Mouse (Mus musculus): ENCODE measurements at regions not wholly inside any gene's neighbourhood (a gene's known extent, or its start where the extent isn't known, plus 50 kb on each side); places are given as distances from the start of the nearest gene placed in this dataset.
A peak's percentile ranks its signal among the peaks of the same experiment; 100 is the strongest.

DNA sequence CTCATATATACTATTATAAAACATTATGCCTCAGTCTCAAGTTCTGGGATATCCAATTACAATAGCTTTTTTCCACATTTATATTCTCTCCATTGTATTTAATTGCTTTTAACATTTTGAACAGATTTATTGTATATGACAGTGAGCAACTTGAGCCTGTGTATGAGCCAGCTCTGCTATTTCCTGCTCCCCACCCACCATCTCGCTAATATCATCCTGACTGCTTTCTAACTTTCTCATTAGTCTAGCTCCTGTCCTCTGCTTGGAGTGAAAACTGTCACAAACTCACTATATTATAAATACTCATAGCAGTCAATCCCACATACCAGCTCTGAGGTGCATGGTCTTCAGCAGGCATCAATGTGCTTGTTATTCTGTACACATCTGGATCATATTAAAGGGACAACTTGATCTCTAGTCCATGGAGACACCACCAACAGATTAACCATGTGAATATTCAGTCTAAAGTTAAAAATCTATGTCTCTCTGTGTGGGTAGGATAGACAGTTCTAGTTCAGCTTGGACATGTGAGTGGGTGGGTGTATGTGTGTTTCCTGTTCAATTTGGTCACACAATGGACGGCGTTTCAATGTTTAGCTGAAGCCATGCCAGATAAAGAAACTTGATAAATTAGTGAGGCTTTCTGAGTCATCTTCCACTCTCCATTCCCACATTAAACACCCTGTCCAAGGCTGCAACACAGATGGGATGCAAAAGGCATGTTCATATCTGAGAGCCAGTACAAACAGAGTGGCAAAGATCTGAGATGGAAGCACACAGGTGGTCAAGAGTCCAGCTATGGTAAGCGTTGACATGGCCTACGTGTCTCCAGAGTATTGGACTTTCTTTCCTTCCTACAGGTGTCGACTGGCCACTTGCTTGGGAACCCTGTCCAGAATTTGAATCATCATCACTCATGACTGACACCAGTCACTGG lies 616.1 kb upstream of the Clint1 start:
- H3K9me3 ChIP-seq (replicated peaks) = no peaks in the 10 kb centered on the region
- WGBS = 82% methylated on average over 6 of the region's 6 CpGs
- H3K27me3 ChIP-seq (ENCODE audit: low read depth, poor library complexity, severe bottlenecking) = no peaks in the 10 kb centered on the region
- H3K36me3 ChIP-seq = no peaks in the 10 kb centered on the region
- peaks cover 39% of the 10 kb centered on the region for H3K4me1 ChIP-seq
- H3K4me3 ChIP-seq = no peak overlapping the region
- H3K27ac ChIP-seq = no peak overlapping the region
- no peak for DNase-seq (ENCODE audit: low spot score)

- no peak for DNase-seq (ENCODE audit: low spot score)
- 85% methylated on average over 4 of the region's 4 CpGs for WGBS
- Histone ChIP-seq H3K36me3 (no peaks in the 10 kb centered on the region), H3K4me3 (no peak overlapping the region), H3K27me3 (ENCODE audit: low read depth, poor library complexity, severe bottlenecking) (no peaks in the 10 kb centered on the region), H3K9me3 (replicated peaks) (no peaks in the 10 kb centered on the region), H3K4me1 (peaks cover 48% of the 10 kb centered on the region), H3K27ac (no peak overlapping the region)
Measured at GRCm38 (mm10) chr11:45237056-45237455, 614.8 kb upstream of the Clint1 start.

DNA sequence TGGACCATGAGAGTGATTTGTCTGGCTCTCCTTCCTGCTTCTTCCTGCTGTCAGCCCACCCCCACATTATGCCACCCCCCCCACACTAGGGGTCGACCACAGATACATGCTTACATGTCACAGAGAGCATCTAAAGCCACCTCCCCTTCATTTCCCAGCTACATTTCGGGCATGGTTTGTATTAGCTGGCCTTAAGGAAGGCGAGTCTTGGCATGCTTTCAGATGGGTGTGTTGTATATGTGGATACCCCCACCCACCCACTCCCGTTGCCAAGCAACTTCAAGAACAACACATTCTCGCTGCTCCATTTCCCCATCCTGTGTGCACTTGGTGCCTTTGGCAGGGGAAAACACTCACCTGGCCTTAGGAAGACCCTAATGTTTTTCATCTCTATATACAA lies 612.8 kb upstream of the Clint1 start:
- WGBS = 67% methylated on average over 5 of the region's 5 CpGs
- H3K9me3 ChIP-seq (replicated peaks) = no peaks in the 10 kb centered on the region
- H3K4me1 ChIP-seq = peaks cover 48% of the 10 kb centered on the region
- H3K27me3 ChIP-seq (ENCODE audit: low read depth, poor library complexity, severe bottlenecking) = no peaks in the 10 kb centered on the region
- peak overlapping the region; percentile 76 for H3K27ac ChIP-seq
- H3K4me3 ChIP-seq = no peak overlapping the region
- no peak for DNase-seq (ENCODE audit: low spot score)
- H3K36me3 ChIP-seq = no peaks in the 10 kb centered on the region

DNA sequence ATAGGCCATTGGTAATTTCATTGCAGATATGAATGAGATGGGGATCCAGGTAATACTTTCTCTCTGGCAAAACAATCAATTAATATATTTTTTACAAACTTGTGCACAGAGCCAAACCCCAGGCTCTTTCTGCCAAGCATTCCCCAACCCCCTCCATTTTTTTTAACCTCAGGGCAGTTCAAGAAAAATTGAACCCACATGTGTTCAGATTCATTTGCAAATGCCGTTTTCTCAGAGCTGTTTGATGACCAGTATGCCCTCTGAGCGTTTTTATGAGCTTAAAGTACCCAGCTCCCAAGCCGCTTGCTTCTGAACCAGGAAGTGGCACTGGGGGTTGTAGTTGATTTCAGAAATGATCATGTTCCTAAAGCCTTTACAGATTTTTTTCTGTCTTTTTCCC lies 611.4 kb upstream of the Clint1 start:
- DNase-seq (ENCODE audit: low spot score) = no peak
- H3K27ac ChIP-seq = peak overlapping the region; percentile 76

GRCm38 (mm10) chr11:45241671-45242070 lies 610.2 kb upstream of the Clint1 start:
- peak overlapping the region; percentile 16; the same call in 1 of the 2 replicates for H3K27ac ChIP-seq
- H3K4me3 ChIP-seq = no peak overlapping the region
- no peaks in the 10 kb centered on the region for H3K27me3 ChIP-seq (ENCODE audit: low read depth, poor library complexity, severe bottlenecking)
- H3K9me3 ChIP-seq (replicated peaks) = no peaks in the 10 kb centered on the region
- peaks cover 37% of the 10 kb centered on the region for H3K4me1 ChIP-seq
- WGBS = 76% methylated on average over 10 of the region's 10 CpGs
- DNase-seq (ENCODE audit: low spot score) = no peak
- H3K36me3 ChIP-seq = no peaks in the 10 kb centered on the region

More for the DNA sequence above, 611.4 kb upstream of the Clint1 start:
- 22% methylated on average over 3 of the region's 3 CpGs for WGBS
- Histone ChIP-seq H3K4me3 (no peak overlapping the region), H3K27me3 (ENCODE audit: low read depth, poor library complexity, severe bottlenecking) (no peaks in the 10 kb centered on the region), H3K4me1 (peaks cover 46% of the 10 kb centered on the region), H3K9me3 (replicated peaks) (no peaks in the 10 kb centered on the region), H3K36me3 (no peaks in the 10 kb centered on the region)

DNA sequence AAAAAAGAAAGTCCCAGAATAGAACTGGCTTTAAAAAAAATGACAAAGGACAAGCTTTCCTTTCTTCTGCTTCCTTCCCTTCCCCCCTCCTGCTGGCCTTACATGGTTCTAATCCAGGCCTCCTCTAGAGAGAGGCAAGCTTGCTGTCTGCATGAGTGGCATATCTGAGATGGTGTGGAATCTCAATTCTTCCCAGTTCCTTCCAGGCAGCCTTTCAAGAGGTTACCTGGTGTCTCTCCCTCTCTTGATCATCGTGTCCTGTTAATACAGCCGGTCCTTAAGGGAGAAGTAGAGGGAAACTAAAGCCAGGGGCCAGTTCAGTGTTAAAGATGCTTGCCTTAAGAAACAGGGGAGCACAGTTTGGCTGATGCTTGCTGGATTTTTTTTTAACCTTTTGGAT lies 607.1 kb upstream of the Clint1 start:
- Histone ChIP-seq H3K27ac (no peak overlapping the region), H3K36me3 (no peaks in the 10 kb centered on the region), H3K4me3 (no peak overlapping the region), H3K9me3 (replicated peaks) (no peaks in the 10 kb centered on the region), H3K27me3 (ENCODE audit: low read depth, poor library complexity, severe bottlenecking) (no peaks in the 10 kb centered on the region), H3K4me1 (peaks cover 25% of the 10 kb centered on the region)
- DNase-seq (ENCODE audit: low spot score) = no peak
- WGBS = 81% methylated on average over 2 of the region's 2 CpGs

DNA sequence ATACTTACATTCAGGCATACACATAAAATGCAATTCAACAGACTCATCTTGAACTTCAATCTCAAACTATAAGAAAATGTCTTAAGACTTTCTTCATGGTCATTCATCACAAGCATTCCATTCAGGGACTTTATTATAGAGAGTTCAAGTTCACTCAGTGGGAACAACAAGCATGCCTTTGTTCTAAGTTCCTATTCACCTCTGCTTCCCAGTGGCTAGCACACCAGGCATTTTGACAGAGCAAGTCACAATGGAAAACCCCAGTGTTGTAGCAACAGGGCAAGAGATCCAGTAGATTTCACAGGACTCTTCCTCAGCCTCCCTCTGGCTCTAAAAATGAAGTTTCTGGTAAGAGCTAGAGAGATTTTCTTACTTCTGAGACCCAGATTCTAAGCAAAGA lies 595.8 kb upstream of the Clint1 start:
- Histone ChIP-seq H3K9me3 (replicated peaks) (no peaks in the 10 kb centered on the region; the same call in 1 of the 2 replicates), H3K27ac (peak overlapping the region; percentile 54; the same call in 1 of the 2 replicates), H3K4me1 (peaks cover 10% of the 10 kb centered on the region), H3K4me3 (no peak overlapping the region), H3K36me3 (no peaks in the 10 kb centered on the region), H3K27me3 (ENCODE audit: low read depth, poor library complexity, severe bottlenecking) (no peaks in the 10 kb centered on the region)
- no peak for DNase-seq (ENCODE audit: low spot score)

DNA sequence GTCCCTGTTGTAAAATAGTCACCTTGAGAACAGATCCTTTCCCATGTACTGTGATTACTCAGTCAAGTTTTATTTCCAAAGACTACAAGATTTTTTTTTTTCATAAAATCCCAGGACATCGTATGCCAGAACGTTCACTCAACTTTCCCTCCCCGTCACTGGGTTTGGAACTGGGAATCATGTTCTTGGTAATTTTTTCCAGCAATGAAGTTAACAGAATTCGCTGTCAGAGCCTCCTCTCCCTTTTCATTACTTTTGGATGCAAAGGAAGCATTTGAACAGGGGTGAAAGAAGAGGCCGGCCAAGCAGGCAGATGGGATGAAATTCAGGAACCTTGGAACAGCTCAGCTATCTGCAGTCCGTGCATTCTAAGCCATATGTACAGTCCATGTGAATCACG lies 589.7 kb upstream of the Clint1 start:
- 91% methylated on average over 7 of the region's 7 CpGs for WGBS
- H3K27me3 ChIP-seq (ENCODE audit: low read depth, poor library complexity, severe bottlenecking) = no peaks in the 10 kb centered on the region
- no peaks in the 10 kb centered on the region for H3K36me3 ChIP-seq
- H3K27ac ChIP-seq = no peak overlapping the region
- H3K4me1 ChIP-seq = peaks cover 9% of the 10 kb centered on the region; the same call in 1 of the 2 replicates
- DNase-seq (ENCODE audit: low spot score) = no peak
- no peak overlapping the region for H3K4me3 ChIP-seq
- no peaks in the 10 kb centered on the region for H3K9me3 ChIP-seq (replicated peaks)

DNA sequence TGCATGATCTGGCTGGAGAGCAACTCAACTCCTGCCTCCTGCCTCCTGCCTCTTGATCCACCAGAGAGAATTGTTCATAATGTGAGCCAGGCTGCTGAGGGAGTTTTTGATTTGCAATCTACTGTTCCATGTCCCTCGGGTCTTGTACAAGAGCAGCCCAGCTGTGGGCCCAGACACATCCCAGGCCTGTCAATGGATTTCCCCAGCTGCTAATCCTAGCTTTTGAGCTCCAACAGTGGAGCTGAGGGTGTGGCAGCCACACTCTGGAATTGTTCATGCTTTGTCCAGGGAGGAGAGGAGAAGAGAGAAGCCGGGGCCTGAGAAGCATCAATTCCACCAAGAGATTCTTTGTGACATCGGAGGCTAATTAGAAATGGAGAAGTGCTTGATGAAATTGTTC lies 587.9 kb upstream of the Clint1 start:
- Histone ChIP-seq H3K4me1 (peaks cover 9% of the 10 kb centered on the region; the same call in 1 of the 2 replicates), H3K36me3 (no peaks in the 10 kb centered on the region), H3K4me3 (no peak overlapping the region), H3K27ac (peak overlapping the region; percentile 37), H3K27me3 (ENCODE audit: low read depth, poor library complexity, severe bottlenecking) (no peaks in the 10 kb centered on the region), H3K9me3 (replicated peaks) (no peaks in the 10 kb centered on the region)
- 86% methylated on average over 3 of the region's 3 CpGs for WGBS
- no peak for DNase-seq (ENCODE audit: low spot score)

DNA sequence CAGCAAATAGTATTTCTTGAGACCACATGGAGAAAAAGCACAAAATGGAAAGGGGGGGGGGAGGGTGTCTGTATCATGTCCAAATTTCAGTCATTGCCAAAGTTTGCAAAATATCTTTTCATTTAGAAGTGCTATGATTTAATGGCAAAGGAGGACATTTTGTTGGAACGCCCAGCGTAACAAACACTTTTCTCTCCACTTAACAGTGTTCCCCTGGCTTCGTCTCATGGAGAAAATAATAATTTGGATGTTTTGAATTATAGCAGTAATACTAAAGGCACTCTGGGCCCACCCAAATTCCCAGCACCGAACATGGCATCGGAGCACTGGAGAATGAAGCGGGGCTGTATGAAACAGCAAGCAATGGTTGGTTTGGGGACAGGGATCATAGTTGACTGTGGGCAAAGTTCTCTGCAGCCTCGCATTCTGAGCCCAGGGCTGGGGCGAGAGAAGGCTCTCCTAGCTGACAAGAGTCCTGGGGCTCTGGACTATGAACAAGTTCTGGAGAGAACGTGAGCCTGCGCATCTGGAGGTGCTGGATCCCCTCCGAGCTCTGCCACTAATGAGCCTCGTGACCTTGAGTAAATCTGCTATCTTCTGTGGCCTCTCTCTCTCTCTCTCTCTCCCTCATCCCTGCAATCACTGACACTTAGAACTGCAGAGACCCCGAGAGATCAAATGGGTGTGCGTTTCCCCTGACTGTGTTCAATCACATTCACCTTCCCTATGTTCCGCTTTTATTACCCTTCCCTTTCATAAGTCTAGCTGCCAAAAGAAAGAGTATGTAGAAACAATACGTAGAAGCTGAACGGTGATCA lies 586.5 kb upstream of the Clint1 start:
- DNase-seq (ENCODE audit: low spot score) = no peak
- Histone ChIP-seq H3K27ac (no peak overlapping the region), H3K36me3 (no peaks in the 10 kb centered on the region), H3K4me1 (peaks cover 9% of the 10 kb centered on the region; the same call in 1 of the 2 replicates), H3K27me3 (ENCODE audit: low read depth, poor library complexity, severe bottlenecking) (no peaks in the 10 kb centered on the region), H3K4me3 (no peak overlapping the region), H3K9me3 (replicated peaks) (no peaks in the 10 kb centered on the region)
- 77% methylated on average over 17 of the region's 17 CpGs for WGBS

DNA sequence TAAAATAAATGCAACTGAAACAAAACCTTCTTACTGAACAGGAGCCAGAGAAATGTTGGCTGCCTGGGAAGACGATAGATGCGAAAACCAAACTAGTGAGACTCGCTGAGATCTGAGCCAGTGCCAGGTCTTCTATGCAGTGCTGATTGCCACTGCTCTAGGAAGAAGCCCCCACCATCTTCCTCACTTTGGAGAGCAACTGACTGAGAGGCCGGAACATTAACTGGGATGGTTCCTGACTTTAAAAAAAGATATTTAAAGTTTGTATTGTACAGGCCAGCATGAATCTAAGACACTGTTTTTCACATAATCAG lies 585.9 kb upstream of the Clint1 start:
- WGBS = 83% methylated on average over 4 of the region's 4 CpGs
- peaks cover 9% of the 10 kb centered on the region; the same call in 1 of the 2 replicates for H3K4me1 ChIP-seq
- H3K27me3 ChIP-seq (ENCODE audit: low read depth, poor library complexity, severe bottlenecking) = no peaks in the 10 kb centered on the region
- no peaks in the 10 kb centered on the region for H3K36me3 ChIP-seq
- H3K9me3 ChIP-seq (replicated peaks) = no peaks in the 10 kb centered on the region
- no peak overlapping the region for H3K27ac ChIP-seq
- no peak for DNase-seq (ENCODE audit: low spot score)
- no peak overlapping the region for H3K4me3 ChIP-seq

DNA sequence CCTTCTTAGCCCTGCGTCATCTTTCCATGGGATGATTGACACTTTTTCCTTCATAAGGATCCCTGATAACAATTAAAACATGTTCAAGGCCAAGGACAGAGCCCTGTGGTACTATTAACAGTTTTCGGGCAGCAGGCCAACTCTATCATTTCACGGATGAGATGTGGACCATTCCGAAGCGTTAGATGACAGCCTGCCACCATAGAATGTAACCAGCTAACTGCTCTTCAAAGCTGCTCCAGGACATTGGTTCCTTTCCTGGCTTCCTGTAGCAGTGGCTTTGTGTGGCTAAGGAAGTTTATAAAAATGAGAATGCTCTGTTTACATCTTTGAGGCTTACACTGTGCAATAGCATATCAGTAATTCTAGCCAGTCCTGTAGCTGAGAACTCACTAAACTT lies 582.6 kb upstream of the Clint1 start:
- H3K4me1 ChIP-seq = peaks cover 13% of the 10 kb centered on the region
- H3K27ac ChIP-seq = no peak overlapping the region
- H3K27me3 ChIP-seq (ENCODE audit: low read depth, poor library complexity, severe bottlenecking) = no peaks in the 10 kb centered on the region
- no peak overlapping the region for H3K4me3 ChIP-seq
- no peaks in the 10 kb centered on the region for H3K36me3 ChIP-seq
- DNase-seq (ENCODE audit: low spot score) = no peak
- H3K9me3 ChIP-seq (replicated peaks) = no peaks in the 10 kb centered on the region
- WGBS = 97% methylated on average over 5 of the region's 5 CpGs

DNA sequence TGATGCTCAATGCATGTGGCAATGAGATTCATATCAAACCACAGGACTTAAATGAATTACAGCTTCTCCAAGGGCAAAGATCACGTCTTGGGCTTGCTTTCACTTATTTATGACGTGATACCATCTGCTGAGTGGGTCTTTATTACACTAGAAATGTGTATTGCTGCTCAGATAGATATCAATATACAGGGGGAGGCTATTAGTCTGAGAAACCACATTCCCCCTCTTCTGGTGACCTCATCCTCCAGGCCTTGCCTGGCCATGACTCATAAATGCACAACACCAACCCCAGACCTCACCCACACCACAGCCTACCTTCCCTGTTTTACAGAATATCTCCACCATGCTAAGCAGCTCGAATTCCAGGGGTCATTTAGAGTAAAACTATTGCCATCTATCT lies 580.6 kb upstream of the Clint1 start:
- no peak for DNase-seq (ENCODE audit: low spot score)
- Histone ChIP-seq H3K4me1 (peaks cover 24% of the 10 kb centered on the region), H3K27ac (no peak overlapping the region), H3K4me3 (no peak overlapping the region), H3K9me3 (replicated peaks) (no peaks in the 10 kb centered on the region), H3K36me3 (no peaks in the 10 kb centered on the region), H3K27me3 (ENCODE audit: low read depth, poor library complexity, severe bottlenecking) (no peaks in the 10 kb centered on the region)
- WGBS = 70% methylated on average over 3 of the region's 3 CpGs

Data from limb, embryonic 10.5 days (tissue).